Mouse (Mus musculus) liver, embryonic 11.5 days (tissue): ENCODE data around the gene Fam187b. TPM values are rescaled to one million over a fixed set of nuclear protein-coding genes. Genes with fewer than 3 reads are reported as not detected.

Experiments used
- ATAC-seq: fragments of 200-750 bp; cut with Nextera tagmentation; replicated peaks from 2 replicates; pipeline ENCODE4 v1.8.0; 2017; ENCODE audit warnings: moderate number of reproducible peaks, mild to moderate bottlenecking, moderate TSS enrichment, moderate library complexity; ENCODE audit not compliant: low FRiP score
- DNase-seq: peaks from one replicate; pipeline ENCODE4 v3.0.0-alpha.2; 2017; ENCODE audit warnings: low spot score
- H3K27ac ChIP-seq: fragments of 300-500 bp; sonication (generic); 2 replicates; pipeline ENCODE4 v1.5.1; 2014; ENCODE audit warnings: mild to moderate bottlenecking, low read depth, low read length, control low read depth
- H3K27me3 ChIP-seq: fragments of 300-500 bp; sonication (generic); replicated peaks from 2 replicates; pipeline ENCODE4 v1.6.1; 2014; ENCODE audit warnings: low read length, mixed read lengths; ENCODE audit not compliant: control insufficient read depth, insufficient read depth
- H3K36me3 ChIP-seq: fragments of 300-500 bp; sonication (generic); 2 replicates; pipeline ENCODE4 v1.6.1; 2014; ENCODE audit warnings: mild to moderate bottlenecking, low read length, moderate library complexity, mixed read lengths; ENCODE audit not compliant: control insufficient read depth, insufficient read depth
- H3K4me1 ChIP-seq: fragments of 300-500 bp; sonication (generic); replicated peaks from 2 replicates; pipeline ENCODE4 v1.6.1; 2014; ENCODE audit warnings: low read length, mixed read lengths; ENCODE audit not compliant: control insufficient read depth, insufficient read depth
- H3K4me2 ChIP-seq: fragments of 300-500 bp; sonication (generic); 2 replicates; pipeline ENCODE4 v1.6.1; 2014; ENCODE audit warnings: mild to moderate bottlenecking, control low read depth, moderate library complexity
- H3K4me3 ChIP-seq: fragments of 300-500 bp; sonication (generic); 2 replicates; pipeline ENCODE4 v1.5.1; 2014; ENCODE audit warnings: low read depth, low read length, control low read depth
- H3K9ac ChIP-seq: fragments of 300-500 bp; sonication (generic); 2 replicates; pipeline ENCODE4 v1.6.1; 2014; ENCODE audit warnings: low read depth, low read length, control low read depth
- H3K9me3 ChIP-seq: fragments of 300-500 bp; sonication (generic); 2 replicates; pipeline ENCODE4 v1.6.1; 2016; ENCODE audit warnings: low read length, inconsistent platforms, mixed read lengths; ENCODE audit not compliant: control insufficient read depth
- WGBS: fragments of 180-500 bp; shearing (Covaris S2); extraction: QIAGEN DNeasy Blood & Tissue Kit; methylation state at CpG from one replicate; pipeline ENCODE4 v1.1.7; 2014; 5-methylcytosine and 5-hydroxymethylcytosine counted together
- polyA plus RNA-seq: library from polyadenylated mRNA; unstranded; fragments of >200 nt; fragmentation: Nextera tagmentation; extraction: Ambion mirVana; gene quantifications from 2 replicates; pipeline ENCODE4 v1.2.1, GENCODE M21; 2014

Gene Fam187b
- polyA plus RNA-seq, 1 experiment from 2014 or later: 4.1 TPM

GRCm38 (mm10) chr7:30956357-30956751 lies 17.2 kb upstream of the Fam187b start:
- Histone ChIP-seq H3K27ac (peak overlapping the region; percentile 87), H3K9me3 (no peaks in the 10 kb centered on the region), H3K27me3 (no peaks in the 10 kb centered on the region), H3K9ac (peak overlapping the region; percentile 97), H3K4me1 (peaks cover 19% of the 10 kb centered on the region), H3K4me3 (peak overlapping the region; percentile 88), H3K36me3 (peaks cover 16% of the 10 kb centered on the region), H3K4me2 (peak overlapping the region; percentile 91)
- 0% methylated on average over 42 of the region's 49 CpGs for WGBS
- DNase-seq (no peak), ATAC-seq (peak; percentile 28)

DNA sequence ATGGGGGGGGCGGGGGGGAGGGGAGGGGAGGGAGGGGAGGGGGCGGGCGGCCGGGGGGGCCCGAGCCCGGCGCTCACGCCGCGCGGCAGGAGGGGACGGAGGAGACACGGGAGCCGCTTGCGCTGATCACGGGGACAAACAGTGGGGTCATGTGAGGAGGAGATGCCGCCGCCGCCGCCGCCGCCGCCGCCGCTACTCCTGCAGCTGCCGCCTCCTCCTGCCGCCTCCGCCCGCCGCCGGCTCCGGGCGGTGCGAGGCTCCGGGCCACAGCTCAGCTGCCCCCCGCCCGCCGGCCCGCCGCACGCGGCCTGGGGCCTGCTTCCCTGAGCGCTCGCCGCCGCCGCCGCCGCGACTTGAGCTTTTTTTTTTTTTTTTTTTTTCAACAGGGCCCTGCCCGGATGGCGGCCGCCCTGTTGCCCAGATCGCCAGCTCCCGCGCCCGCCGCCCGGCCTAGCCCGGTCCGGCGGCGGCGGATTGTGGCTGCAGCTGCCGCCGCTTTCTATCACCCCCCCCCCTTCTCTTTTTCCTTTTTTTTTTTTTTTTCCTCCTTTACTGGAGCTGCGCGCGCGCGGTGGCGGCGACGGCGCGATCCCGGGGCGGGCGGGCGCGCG lies 16.7 kb upstream of the Fam187b start, which contains the start of gene Usf2:
Gene Usf2 (minus strand): TSS at position 48 of the 611 bp plus-strand sequence.
- peak; percentile 49 for ATAC-seq
- no peaks in the 10 kb centered on the region for H3K9me3 ChIP-seq
- peak; percentile 82 for DNase-seq
- H3K27me3 ChIP-seq: no peaks in the 10 kb centered on the region
- H3K4me2 ChIP-seq: peak within 1 kb of the TSS; percentile 91
- peak within 1 kb of the TSS; percentile 97 for H3K9ac ChIP-seq
- H3K4me1 ChIP-seq: peaks cover 19% of the 10 kb centered on the region
- peak within 1 kb of the TSS; percentile 88 for H3K4me3 ChIP-seq
- H3K36me3 ChIP-seq: peaks cover 16% of the 10 kb centered on the region
- peak within 1 kb of the TSS; percentile 87 for H3K27ac ChIP-seq
- under 1% methylated on average over 54 of the region's 82 CpGs for WGBS

DNA sequence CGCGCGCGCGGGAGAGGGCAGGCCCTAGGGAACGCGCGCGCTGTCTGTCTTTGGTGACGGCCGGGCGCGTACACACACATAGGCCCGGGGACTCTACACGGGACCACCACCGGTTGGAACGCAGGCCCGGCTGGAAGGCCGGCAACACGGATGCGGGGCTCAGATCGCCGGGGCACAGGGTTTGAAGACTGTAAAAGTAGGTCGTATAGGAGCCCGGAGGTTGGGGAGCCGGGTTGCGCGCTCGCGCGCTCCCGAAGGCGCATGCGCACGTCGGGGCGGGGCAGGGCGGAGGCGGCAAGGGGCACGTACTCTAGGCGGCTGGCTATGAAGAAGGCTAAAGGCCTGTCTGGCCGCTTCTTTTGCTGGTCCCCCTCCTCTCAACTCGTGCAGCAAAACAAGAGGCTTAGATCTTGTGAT lies 16.2 kb upstream of the Fam187b start:
- Histone ChIP-seq H3K4me3 (peak overlapping the region; percentile 88), H3K9ac (peak overlapping the region; percentile 97), H3K27me3 (no peaks in the 10 kb centered on the region), H3K4me1 (peaks cover 19% of the 10 kb centered on the region), H3K9me3 (no peaks in the 10 kb centered on the region), H3K36me3 (peaks cover 16% of the 10 kb centered on the region), H3K4me2 (peak overlapping the region; percentile 91), H3K27ac (peak overlapping the region; percentile 87)
- peak; percentile 76 for ATAC-seq
- DNase-seq: peak; percentile 90
- under 1% methylated on average over 43 of the region's 43 CpGs for WGBS

- WGBS: 77% methylated on average over 28 of the region's 28 CpGs
Observed at GRCm38 (mm10) chr7:30958109-30958865, 15.3 kb upstream of the Fam187b start.

DNA sequence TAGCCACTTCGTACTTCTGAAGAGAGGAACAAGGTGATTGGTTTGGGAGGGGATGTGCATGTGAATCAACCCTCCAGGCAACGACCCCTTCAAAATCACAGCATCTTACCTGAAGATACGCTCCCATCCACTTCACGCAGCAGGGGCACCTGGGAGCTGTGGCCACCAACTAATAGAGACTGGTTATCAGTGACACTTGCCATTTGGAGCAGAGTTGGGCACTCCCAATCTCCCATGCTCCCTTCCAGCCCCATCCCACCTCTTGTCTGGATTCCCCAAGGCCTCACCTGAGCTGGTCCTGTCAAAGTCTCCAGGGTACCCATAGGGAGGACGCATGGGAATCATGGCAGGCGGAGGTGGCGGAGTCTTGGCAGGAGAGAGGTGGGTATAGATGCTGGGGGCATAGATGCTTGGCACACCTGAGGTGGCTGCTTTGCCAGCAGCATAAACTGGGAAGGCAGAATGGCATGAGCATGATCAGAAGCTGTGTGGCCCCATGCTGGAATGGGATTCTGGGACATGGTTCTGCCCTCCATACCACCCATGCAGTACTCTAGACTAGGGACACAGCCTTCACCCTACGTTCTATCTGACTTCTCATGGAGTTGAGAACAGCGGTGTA lies 14.6 kb upstream of the Fam187b start:
- Histone ChIP-seq H3K4me3 (no peak overlapping the region), H3K9ac (no peak overlapping the region), H3K27me3 (no peaks in the 10 kb centered on the region), H3K4me1 (peaks cover 19% of the 10 kb centered on the region), H3K36me3 (peaks cover 10% of the 10 kb centered on the region; the same call in 1 of the 2 replicates), H3K27ac (no peak overlapping the region), H3K9me3 (no peaks in the 10 kb centered on the region), H3K4me2 (no peak overlapping the region)
- DNase-seq: no peak
- WGBS: 95% methylated on average over 9 of the region's 9 CpGs
- no peak for ATAC-seq

More at GRCm38 (mm10) chr7:30958109-30958865, 15.3 kb upstream of the Fam187b start:
- H3K27ac ChIP-seq: peak overlapping the region; percentile 87
- H3K4me1 ChIP-seq: peaks cover 19% of the 10 kb centered on the region
- H3K4me2 ChIP-seq: peak overlapping the region; percentile 91
- no peaks in the 10 kb centered on the region for H3K9me3 ChIP-seq
- ATAC-seq: no peak
- H3K4me3 ChIP-seq: peak overlapping the region; percentile 88
- no peaks in the 10 kb centered on the region for H3K27me3 ChIP-seq
- H3K9ac ChIP-seq: peak overlapping the region; percentile 97
- peaks cover 16% of the 10 kb centered on the region for H3K36me3 ChIP-seq
- no peak for DNase-seq

GRCm38 (mm10) chr7:30959786-30960349 lies 13.7 kb upstream of the Fam187b start:
- DNase-seq: no peak
- H3K4me1 ChIP-seq: peaks cover 16% of the 10 kb centered on the region
- no peak for ATAC-seq
- no peak overlapping the region for H3K9ac ChIP-seq
- peaks cover 2% of the 10 kb centered on the region; the same call in 1 of the 2 replicates for H3K36me3 ChIP-seq
- no peak overlapping the region for H3K4me3 ChIP-seq
- no peak overlapping the region for H3K4me2 ChIP-seq
- H3K27ac ChIP-seq: no peak overlapping the region
- 90% methylated on average over 6 of the region's 6 CpGs for WGBS
- H3K27me3 ChIP-seq: no peaks in the 10 kb centered on the region
- no peaks in the 10 kb centered on the region for H3K9me3 ChIP-seq

GRCm38 (mm10) chr7:30962862-30963261 lies 10.7 kb upstream of the Fam187b start:
- H3K4me2 ChIP-seq: no peak overlapping the region
- no peak overlapping the region for H3K4me3 ChIP-seq
- H3K36me3 ChIP-seq: no peaks in the 10 kb centered on the region
- no peak for ATAC-seq
- peaks cover 6% of the 10 kb centered on the region for H3K4me1 ChIP-seq
- H3K9me3 ChIP-seq: no peaks in the 10 kb centered on the region
- no peak overlapping the region for H3K9ac ChIP-seq
- no peak for DNase-seq
- no peaks in the 10 kb centered on the region for H3K27me3 ChIP-seq
- H3K27ac ChIP-seq: no peak overlapping the region
- 86% methylated on average over 5 of the region's 5 CpGs for WGBS

GRCm38 (mm10) chr7:30964366-30964765 lies 9.2 kb upstream of the Fam187b start:
- no peak for DNase-seq
- H3K4me2 ChIP-seq: no peak overlapping the region
- ATAC-seq: no peak
- H3K9ac ChIP-seq: no peak overlapping the region
- no peak overlapping the region for H3K27ac ChIP-seq
- H3K36me3 ChIP-seq: no peaks in the 10 kb centered on the region
- no peak overlapping the region for H3K4me3 ChIP-seq
- no peaks in the 10 kb centered on the region for H3K9me3 ChIP-seq
- no peaks in the 10 kb centered on the region for H3K4me1 ChIP-seq
- no peaks in the 10 kb centered on the region for H3K27me3 ChIP-seq
- 83% methylated on average over 7 of the region's 7 CpGs for WGBS
